Mouse (Mus musculus): ENCODE data around the gene Wdr53.

DNA sequence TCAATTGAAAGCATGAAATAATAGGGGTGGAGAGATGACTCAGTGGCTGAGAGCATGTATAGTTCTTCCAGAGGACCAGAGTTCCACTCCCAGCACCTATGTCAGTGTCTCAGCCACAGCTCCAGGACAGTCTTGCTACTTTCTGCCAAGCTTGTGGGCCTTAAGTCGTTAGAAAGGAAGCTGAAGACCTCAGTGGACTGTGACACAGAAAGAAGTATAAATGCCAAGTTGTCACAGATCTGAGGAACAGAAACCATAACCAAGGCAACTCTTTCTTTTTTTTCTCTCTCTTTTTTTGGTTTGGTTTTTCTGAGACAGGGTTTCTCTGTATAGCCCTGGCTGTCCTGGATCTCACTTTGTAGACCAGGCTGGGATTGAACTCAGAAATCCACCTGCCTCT is 28.8 kb downstream of the Wdr53 start:
- TF ChIP-seq CTCF (IDR thresholded peaks at IDR 0.05) (no peak), EP300 (IDR thresholded peaks at IDR 0.05) (no peak)

Data from lung, postnatal 0 days (tissue).